Mouse (Mus musculus) kidney, embryonic 15.5 days (tissue): ENCODE measurements at regions not wholly inside any gene's neighbourhood (a gene's known extent, or its start where the extent isn't known, plus 50 kb on each side); places are given as distances from the start of the nearest gene placed in this dataset.

Experiments used
- ATAC-seq: fragments of 200-750 bp; cut with Nextera tagmentation; replicated peaks from 2 replicates; pipeline ENCODE4 v1.8.0; 2017; ENCODE audit warnings: moderate TSS enrichment; ENCODE audit not compliant: low FRiP score
- H3K27ac ChIP-seq: fragments of 300-500 bp; sonication (generic); 2 replicates; pipeline ENCODE4 v1.5.1; 2015; ENCODE audit warnings: mild to moderate bottlenecking, inconsistent platforms
- H3K27me3 ChIP-seq: fragments of 300-500 bp; sonication (generic); 2 replicates; pipeline ENCODE4 v1.6.1; 2015; ENCODE audit warnings: inconsistent platforms
- H3K36me3 ChIP-seq: fragments of 300-500 bp; sonication (generic); 2 replicates; pipeline ENCODE4 v1.6.1; 2015; ENCODE audit warnings: inconsistent platforms
- H3K4me1 ChIP-seq: fragments of 300-500 bp; sonication (generic); 2 replicates; pipeline ENCODE4 v1.6.1; 2015; ENCODE audit warnings: inconsistent platforms
- H3K4me2 ChIP-seq: fragments of 300-500 bp; sonication (generic); 2 replicates; pipeline ENCODE4 v1.6.1; 2015; ENCODE audit warnings: moderate library complexity, mild to moderate bottlenecking, inconsistent platforms
- H3K4me3 ChIP-seq: fragments of 300-500 bp; sonication (generic); replicated peaks from 2 replicates; pipeline ENCODE4 v1.5.1; 2015; ENCODE audit warnings: mild to moderate bottlenecking, inconsistent platforms
- H3K9ac ChIP-seq: fragments of 300-500 bp; sonication (generic); 2 replicates; pipeline ENCODE4 v1.6.1; 2015; ENCODE audit warnings: mild to moderate bottlenecking, inconsistent platforms
- H3K9me3 ChIP-seq: fragments of 300-500 bp; sonication (generic); replicated peaks from 2 replicates; pipeline ENCODE4 v1.6.1; 2016; ENCODE audit warnings: inconsistent platforms
- WGBS: fragments of 180-500 bp; shearing (Covaris S2); methylation state at CpG from one replicate; pipeline ENCODE4 v1.1.7; 2015; ENCODE audit warnings: mixed read lengths; 5-methylcytosine and 5-hydroxymethylcytosine counted together

- H3K4me2 ChIP-seq: no peak overlapping the region
- WGBS: 92% methylated on average over 2 of the region's 2 CpGs
- ATAC-seq: no peak
- no peaks in the 10 kb centered on the region for H3K4me1 ChIP-seq
- H3K9me3 ChIP-seq: no peaks in the 10 kb centered on the region
- H3K4me3 ChIP-seq: no peak overlapping the region
- H3K27me3 ChIP-seq: no peaks in the 10 kb centered on the region
- H3K9ac ChIP-seq: no peak overlapping the region
- no peaks in the 10 kb centered on the region for H3K36me3 ChIP-seq
- H3K27ac ChIP-seq: no peak overlapping the region
Measured at GRCm38 (mm10) chr17:93460409-93460808, 261.6 kb downstream of the Adcyap1 start.

- Histone ChIP-seq H3K4me1 (no peaks in the 10 kb centered on the region), H3K27me3 (no peaks in the 10 kb centered on the region), H3K36me3 (no peaks in the 10 kb centered on the region), H3K4me2 (no peak overlapping the region), H3K27ac (no peak overlapping the region), H3K4me3 (no peak overlapping the region), H3K9me3 (no peaks in the 10 kb centered on the region), H3K9ac (no peak overlapping the region)
- ATAC-seq: no peak
- 74% methylated on average over 3 of the region's 3 CpGs for WGBS
Measured at GRCm38 (mm10) chr17:93463621-93464211, 264.9 kb downstream of the Adcyap1 start.

GRCm38 (mm10) chr17:93482378-93482777 is 283.6 kb downstream of the Adcyap1 start:
- Histone ChIP-seq H3K4me1 (no peaks in the 10 kb centered on the region), H3K4me3 (no peak overlapping the region), H3K27ac (no peak overlapping the region), H3K27me3 (no peaks in the 10 kb centered on the region), H3K9ac (no peak overlapping the region), H3K4me2 (no peak overlapping the region), H3K36me3 (no peaks in the 10 kb centered on the region), H3K9me3 (no peaks in the 10 kb centered on the region)
- ATAC-seq: no peak

- H3K27me3 ChIP-seq: no peaks in the 10 kb centered on the region
- H3K9ac ChIP-seq: no peak overlapping the region
- no peak for ATAC-seq
- no peaks in the 10 kb centered on the region for H3K9me3 ChIP-seq
- H3K27ac ChIP-seq: no peak overlapping the region
- H3K4me3 ChIP-seq: no peak overlapping the region
- no peak overlapping the region for H3K4me2 ChIP-seq
- no peaks in the 10 kb centered on the region for H3K4me1 ChIP-seq
- H3K36me3 ChIP-seq: no peaks in the 10 kb centered on the region
- WGBS: 47% methylated on average over 1 of the region's 1 CpGs
Measured at GRCm38 (mm10) chr17:93484540-93484939, 285.7 kb downstream of the Adcyap1 start.

- H3K27ac ChIP-seq: no peak overlapping the region
- no peaks in the 10 kb centered on the region for H3K27me3 ChIP-seq
- no peaks in the 10 kb centered on the region for H3K36me3 ChIP-seq
- H3K9ac ChIP-seq: no peak overlapping the region
- H3K9me3 ChIP-seq: no peaks in the 10 kb centered on the region
- no peak overlapping the region for H3K4me3 ChIP-seq
- no peaks in the 10 kb centered on the region for H3K4me1 ChIP-seq
- H3K4me2 ChIP-seq: no peak overlapping the region
- no peak for ATAC-seq
Measured at GRCm38 (mm10) chr17:93486442-93486841, 287.6 kb downstream of the Adcyap1 start.

- H3K27me3 ChIP-seq: no peaks in the 10 kb centered on the region
- no peaks in the 10 kb centered on the region for H3K4me1 ChIP-seq
- H3K9me3 ChIP-seq: no peaks in the 10 kb centered on the region
- WGBS: 66% methylated on average over 4 of the region's 4 CpGs
- H3K9ac ChIP-seq: no peak overlapping the region
- H3K27ac ChIP-seq: no peak overlapping the region
- H3K4me3 ChIP-seq: no peak overlapping the region
- H3K4me2 ChIP-seq: no peak overlapping the region
- no peaks in the 10 kb centered on the region for H3K36me3 ChIP-seq
- no peak for ATAC-seq
Measured at GRCm38 (mm10) chr17:93489988-93490732, 291.3 kb downstream of the Adcyap1 start.

- Histone ChIP-seq H3K4me3 (no peak overlapping the region), H3K27ac (no peak overlapping the region), H3K27me3 (no peaks in the 10 kb centered on the region), H3K9me3 (no peaks in the 10 kb centered on the region), H3K36me3 (no peaks in the 10 kb centered on the region), H3K4me2 (no peak overlapping the region), H3K4me1 (no peaks in the 10 kb centered on the region), H3K9ac (no peak overlapping the region)
- ATAC-seq: no peak
- WGBS: 88% methylated on average over 4 of the region's 4 CpGs
Measured at GRCm38 (mm10) chr17:93508882-93509594, 310.2 kb downstream of the Adcyap1 start.

- Histone ChIP-seq H3K27ac (no peak overlapping the region), H3K4me2 (no peak overlapping the region), H3K9me3 (no peaks in the 10 kb centered on the region), H3K27me3 (no peaks in the 10 kb centered on the region), H3K4me3 (no peak overlapping the region), H3K9ac (no peak overlapping the region), H3K4me1 (no peaks in the 10 kb centered on the region), H3K36me3 (no peaks in the 10 kb centered on the region)
- no peak for ATAC-seq
Measured at GRCm38 (mm10) chr17:93523406-93523805, 324.6 kb downstream of the Adcyap1 start.

GRCm38 (mm10) chr17:93525871-93526644 is 327.2 kb downstream of the Adcyap1 start:
- ATAC-seq: no peak
- H3K36me3 ChIP-seq: no peaks in the 10 kb centered on the region
- no peaks in the 10 kb centered on the region for H3K27me3 ChIP-seq
- 57% methylated on average over 2 of the region's 2 CpGs for WGBS
- no peak overlapping the region for H3K9ac ChIP-seq
- H3K4me1 ChIP-seq: no peaks in the 10 kb centered on the region
- no peaks in the 10 kb centered on the region for H3K9me3 ChIP-seq
- no peak overlapping the region for H3K4me3 ChIP-seq
- H3K27ac ChIP-seq: no peak overlapping the region
- no peak overlapping the region for H3K4me2 ChIP-seq

- no peaks in the 10 kb centered on the region for H3K9me3 ChIP-seq
- H3K4me2 ChIP-seq: no peak overlapping the region
- no peak overlapping the region for H3K9ac ChIP-seq
- no peak overlapping the region for H3K27ac ChIP-seq
- H3K36me3 ChIP-seq: no peaks in the 10 kb centered on the region
- H3K27me3 ChIP-seq: no peaks in the 10 kb centered on the region
- ATAC-seq: no peak
- no peak overlapping the region for H3K4me3 ChIP-seq
- H3K4me1 ChIP-seq: no peaks in the 10 kb centered on the region
Measured at GRCm38 (mm10) chr17:93532535-93532934, 333.7 kb downstream of the Adcyap1 start.

GRCm38 (mm10) chr17:93534945-93535344 is 336.1 kb downstream of the Adcyap1 start:
- no peak overlapping the region for H3K27ac ChIP-seq
- no peaks in the 10 kb centered on the region for H3K4me1 ChIP-seq
- H3K4me3 ChIP-seq: no peak overlapping the region
- no peak overlapping the region for H3K4me2 ChIP-seq
- H3K9me3 ChIP-seq: no peaks in the 10 kb centered on the region
- no peak overlapping the region for H3K9ac ChIP-seq
- WGBS: 95% methylated on average over 2 of the region's 2 CpGs
- no peak for ATAC-seq
- no peaks in the 10 kb centered on the region for H3K27me3 ChIP-seq
- no peaks in the 10 kb centered on the region for H3K36me3 ChIP-seq

- H3K4me3 ChIP-seq: no peak overlapping the region
- H3K9ac ChIP-seq: no peak overlapping the region
- H3K4me2 ChIP-seq: no peak overlapping the region
- no peaks in the 10 kb centered on the region for H3K36me3 ChIP-seq
- ATAC-seq: no peak
- no peaks in the 10 kb centered on the region for H3K9me3 ChIP-seq
- no peaks in the 10 kb centered on the region for H3K27me3 ChIP-seq
- H3K27ac ChIP-seq: no peak overlapping the region
- H3K4me1 ChIP-seq: no peaks in the 10 kb centered on the region
Measured at GRCm38 (mm10) chr17:93535751-93536150, 336.9 kb downstream of the Adcyap1 start.
